Mouse (Mus musculus): Measurements from ENCODE around the gene Atp6v1fnb. TPM values are rescaled to one million over a fixed set of nuclear protein-coding genes. Genes with fewer than 3 reads are reported as not detected.
A peak's percentile ranks its signal among the peaks of the same experiment; 100 is the strongest.

The Atp6v1fnb gene
- polyA plus RNA-seq, 2 experiments from 2014 or later, result not detected

- peak; percentile 87 for ATAC-seq
Observed at GRCm38 (mm10) chr6:29467583-29468354, 3.5 kb upstream of the Atp6v1fnb start, which contains the start of gene Atp6v1f. Gene Atp6v1f (plus strand): TSS chr6:29467718.

- no peak for ATAC-seq
Observed at GRCm38 (mm10) chr6:29468851-29469250, 2.4 kb upstream of the Atp6v1fnb start.

- peak; percentile 94 for ATAC-seq
Observed at GRCm38 (mm10) chr6:29473941-29474691, 2.9 kb downstream of the Atp6v1fnb start.

- no peak for ATAC-seq
Observed at GRCm38 (mm10) chr6:29474736-29475135, 3.5 kb downstream of the Atp6v1fnb start.

GRCm38 (mm10) chr6:29482691-29483090, 11.5 kb downstream of the Atp6v1fnb start:
- ATAC-seq, result no peak

- ATAC-seq, result no peak
Observed at GRCm38 (mm10) chr6:29484716-29485559, 13.7 kb downstream of the Atp6v1fnb start.

GRCm38 (mm10) chr6:29485951-29486350, 14.7 kb downstream of the Atp6v1fnb start:
- no peak for ATAC-seq

- ATAC-seq, result no peak
Observed at GRCm38 (mm10) chr6:29494101-29494500, 22.9 kb downstream of the Atp6v1fnb start.

- ATAC-seq, result no peak
Observed at GRCm38 (mm10) chr6:29496270-29496669, 25.0 kb downstream of the Atp6v1fnb start.

GRCm38 (mm10) chr6:29497791-29498190, 26.6 kb downstream of the Atp6v1fnb start:
- ATAC-seq, result no peak

- no peak for ATAC-seq
Observed at GRCm38 (mm10) chr6:29500177-29500576, 28.9 kb downstream of the Atp6v1fnb start.

GRCm38 (mm10) chr6:29500810-29501209, 29.6 kb downstream of the Atp6v1fnb start:
- no peak for ATAC-seq

GRCm38 (mm10) chr6:29501599-29501998, 30.4 kb downstream of the Atp6v1fnb start:
- no peak for ATAC-seq

GRCm38 (mm10) chr6:29505493-29505892, 34.3 kb downstream of the Atp6v1fnb start:
- no peak for ATAC-seq

GRCm38 (mm10) chr6:29506834-29507233, 35.6 kb downstream of the Atp6v1fnb start:
- ATAC-seq, result no peak

GRCm38 (mm10) chr6:29507447-29508309, 36.4 kb downstream of the Atp6v1fnb start, which contains the start of gene Kcp:
Gene Kcp (minus strand): TSS chr6:29507952.
- ATAC-seq, result no peak

- ATAC-seq, result no peak
Observed at GRCm38 (mm10) chr6:29509086-29509485, 37.8 kb downstream of the Atp6v1fnb start.

GRCm38 (mm10) chr6:29513284-29513683, 42.0 kb downstream of the Atp6v1fnb start:
- peak; percentile 91 for ATAC-seq

- peak; percentile 59 for ATAC-seq
Observed at GRCm38 (mm10) chr6:29517139-29517538, 45.9 kb downstream of the Atp6v1fnb start.

GRCm38 (mm10) chr6:29522626-29523300, 51.5 kb downstream of the Atp6v1fnb start:
- no peak for ATAC-seq

Measured in CD4-positive, CD25-positive, alpha-beta regulatory T cell, adult 4 months (primary cell).